8 mouse cellular contexts compared by ENCODE assay signal in genomic region chr11:98930773-98931512, GRCm38 (mm10). TPM values are rescaled to one million over a fixed set of nuclear protein-coding genes. Genes with fewer than 3 reads are reported as not detected.
DNase-seq lines count a peak whose midpoint lies in the region; ATAC-seq lines count a peak whose summit lies in the region.

No protein-coding gene starts in this region.

- no peak overlapping the region for H3K4me2 ChIP-seq in forebrain, embryonic 11.5 days (ENCODE audit: low read depth, low read length, severe bottlenecking)
- no peak overlapping the region for H3K4me2 ChIP-seq in forebrain, embryonic 15.5 days (replicated peaks)
- H3K4me2 ChIP-seq in stomach, embryonic 15.5 days = peak overlapping the region; percentile 81

- H3K36me3 ChIP-seq in forebrain, embryonic 10.5 days (replicated peaks) = peaks cover 5% of the 10 kb centered on the region
- no peaks in the 10 kb centered on the region for H3K36me3 ChIP-seq in forebrain, embryonic 11.5 days (ENCODE audit: control insufficient read depth, insufficient read depth, low read length)
- H3K36me3 ChIP-seq in forebrain, embryonic 15.5 days = no peaks in the 10 kb centered on the region
- H3K36me3 ChIP-seq in stomach, embryonic 15.5 days = no peaks in the 10 kb centered on the region

- no peaks in the 10 kb centered on the region for H3K9me3 ChIP-seq in forebrain, embryonic 10.5 days
- no peaks in the 10 kb centered on the region for H3K9me3 ChIP-seq in forebrain, embryonic 11.5 days (ENCODE audit: control insufficient read depth, low read length)
- no peaks in the 10 kb centered on the region for H3K9me3 ChIP-seq in forebrain, embryonic 15.5 days
- H3K9me3 ChIP-seq in stomach, embryonic 15.5 days = no peaks in the 10 kb centered on the region

- peak overlapping the region; percentile 73 for H3K27ac ChIP-seq in forebrain, embryonic 10.5 days
- no peak overlapping the region for H3K27ac ChIP-seq in forebrain, embryonic 11.5 days (ENCODE audit: low read depth, low read length)
- peak overlapping the region; percentile 52 for H3K27ac ChIP-seq in forebrain, embryonic 15.5 days (replicated peaks)
- H3K27ac ChIP-seq in stomach, embryonic 15.5 days = peak overlapping the region; percentile 88

- WGBS in forebrain, embryonic 10.5 days = 55% methylated on average over 10 of the region's 10 CpGs
- WGBS in forebrain, embryonic 11.5 days = 46% methylated on average over 10 of the region's 10 CpGs
- 36% methylated on average over 10 of the region's 10 CpGs for WGBS in forebrain, embryonic 15.5 days
- WGBS in stomach, embryonic 15.5 days = 17% methylated on average over 10 of the region's 10 CpGs

- H3K4me3 ChIP-seq in forebrain, embryonic 10.5 days = no peak overlapping the region
- no peak overlapping the region for H3K4me3 ChIP-seq in forebrain, embryonic 11.5 days (ENCODE audit: low read depth, low read length)
- H3K4me3 ChIP-seq in forebrain, embryonic 15.5 days = no peak overlapping the region
- H3K4me3 ChIP-seq in stomach, embryonic 15.5 days (replicated peaks) = no peak overlapping the region

- no peak for DNase-seq in forebrain, embryonic 10.5 days (ENCODE audit: extremely low spot score, low spot score)
- DNase-seq in forebrain, embryonic 11.5 days (ENCODE audit: low spot score) = no peak
- peak; percentile 83 for DNase-seq in A20 (ENCODE audit: low read depth, low spot score)
- DNase-seq in kidney, postnatal 25 days = peak; percentile 28 to 63
- DNase-seq in spleen, postnatal 4 days (ENCODE audit: low spot score in 2 of 2) = no peak
- DNase-seq in left cerebral cortex, adult 18-20 months (ENCODE audit: low spot score in 2 of 2) = no peak

- no peak overlapping the region for H3K9ac ChIP-seq in forebrain, embryonic 11.5 days (ENCODE audit: low read length)
- H3K9ac ChIP-seq in forebrain, embryonic 15.5 days (replicated peaks) = no peak overlapping the region
- H3K9ac ChIP-seq in stomach, embryonic 15.5 days = no peak overlapping the region

- peaks cover 86% of the 10 kb centered on the region for H3K4me1 ChIP-seq in forebrain, embryonic 10.5 days
- H3K4me1 ChIP-seq in forebrain, embryonic 11.5 days (replicated peaks; ENCODE audit: control insufficient read depth, insufficient read depth, low read length) = peaks cover 44% of the 10 kb centered on the region
- peaks cover 71% of the 10 kb centered on the region for H3K4me1 ChIP-seq in forebrain, embryonic 15.5 days
- peaks cover 93% of the 10 kb centered on the region for H3K4me1 ChIP-seq in stomach, embryonic 15.5 days

- no peak for ATAC-seq in forebrain, embryonic 11.5 days (replicated peaks; ENCODE audit: low FRiP score)
- no peak for ATAC-seq in forebrain, embryonic 15.5 days (replicated peaks)
- ATAC-seq in stomach, embryonic 15.5 days (ENCODE audit: insufficient read depth, low FRiP score, low read depth) = 0 out of 2 replicates have a peak, but pooled peaks have one; percentile 5

- peaks cover 79% of the 10 kb centered on the region for H3K27me3 ChIP-seq in forebrain, embryonic 10.5 days (ENCODE audit: poor library complexity, severe bottlenecking)
- H3K27me3 ChIP-seq in forebrain, embryonic 11.5 days (ENCODE audit: control insufficient read depth, insufficient read depth, low read length) = no peaks in the 10 kb centered on the region; the same call in 1 of the 2 replicates
- H3K27me3 ChIP-seq in forebrain, embryonic 15.5 days = peaks cover 7% of the 10 kb centered on the region
- H3K27me3 ChIP-seq in stomach, embryonic 15.5 days (replicated peaks) = no peaks in the 10 kb centered on the region

RNA-seq across cellular contexts. Expression of gene Rara, which starts 3.3 kb away (rescaled TPM):
- polyA plus RNA-seq in forebrain, embryonic 10.5 days (2016; fragmentation: Nextera tagmentation; extraction: Ambion mirVana) = 16.9 and 19.3 TPM in 2 replicates
- 23.3 and 25.2 TPM in 2 replicates for polyA plus RNA-seq in forebrain, embryonic 11.5 days (2014; fragmentation: Nextera tagmentation; extraction: Ambion mirVana)
- polyA plus RNA-seq in forebrain, embryonic 15.5 days (2015; fragmentation: Nextera tagmentation; extraction: Ambion mirVana) = 9.2 and 9.9 TPM in 2 replicates
- 34.0 and 41.0 TPM in 2 replicates for polyA plus RNA-seq in stomach, embryonic 15.5 days (2015; fragmentation: Nextera tagmentation; extraction: Ambion mirVana)
- total RNA-seq in left cerebral cortex, adult 18-20 months (2021) = 10 to 100 TPM; 14.4 to 14.9 TPM

RNA-seq across cellular contexts. Expression of gene Cdc6, which starts 23.3 kb away (rescaled TPM):
- polyA plus RNA-seq in forebrain, embryonic 10.5 days (2016; fragmentation: Nextera tagmentation; extraction: Ambion mirVana) = 68.7 and 75.8 TPM in 2 replicates
- 52.8 and 54.7 TPM in 2 replicates for polyA plus RNA-seq in forebrain, embryonic 11.5 days (2014; fragmentation: Nextera tagmentation; extraction: Ambion mirVana)
- 11.2 and 12.1 TPM in 2 replicates for polyA plus RNA-seq in forebrain, embryonic 15.5 days (2015; fragmentation: Nextera tagmentation; extraction: Ambion mirVana)
- polyA plus RNA-seq in stomach, embryonic 15.5 days (2015; fragmentation: Nextera tagmentation; extraction: Ambion mirVana) = 28.8 and 30.3 TPM in 2 replicates
- under 1 TPM; 0.33 to 0.45 TPM for total RNA-seq in left cerebral cortex, adult 18-20 months (2021)

RNA-seq across cellular contexts. Expression of gene Gjd3, which starts 51.9 kb away (rescaled TPM):
- 0.20 and 0.24 TPM in 2 replicates for polyA plus RNA-seq in forebrain, embryonic 10.5 days (2016; fragmentation: Nextera tagmentation; extraction: Ambion mirVana)
- 0.23 TPM in 1 of 2 replicates, not detected in the other for polyA plus RNA-seq in forebrain, embryonic 11.5 days (2014; fragmentation: Nextera tagmentation; extraction: Ambion mirVana)
- 0.62 and 0.84 TPM in 2 replicates for polyA plus RNA-seq in forebrain, embryonic 15.5 days (2015; fragmentation: Nextera tagmentation; extraction: Ambion mirVana)
- polyA plus RNA-seq in stomach, embryonic 15.5 days (2015; fragmentation: Nextera tagmentation; extraction: Ambion mirVana) = 0.42 and 0.43 TPM in 2 replicates
- total RNA-seq in left cerebral cortex, adult 18-20 months (2021) = 1 to 10 TPM; 1.8 to 2.0 TPM

Comparison
In these comparisons a context has a peak if more than half of its experiments do, and no peak if none do; other contexts are left out.
1. DNase-seq: peak in A20 (single experiment) and kidney, postnatal 25 days (2 of 2); none in forebrain, embryonic 10.5 days (single experiment), forebrain, embryonic 11.5 days (single experiment), spleen, postnatal 4 days (0 of 2) and left cerebral cortex, adult 18-20 months (0 of 2).